Mouse (Mus musculus) layer of hippocampus, adult 18-20 months (tissue): ENCODE measurements around the gene Rasl2-9. TPM values are rescaled to one million over a fixed set of nuclear protein-coding genes. Genes with fewer than 3 reads are reported as not detected.
"Not testable (repeated sequence)": the region's sequence is repeated elsewhere in the genome, so short reads cannot be mapped to it uniquely, and the experiment has no call there.

ENCODE experiments used
- DNase-seq, 2 experiments: peaks; one replicate each; pipeline ENCODE4 v3.0.0; 2022; ENCODE audit warnings: low spot score in 2 of 2
- long read RNA-seq: library from polyadenylated mRNA; stranded (forward); transcript quantifications from one replicate; pipeline ENCODE4 v2.0.0, GENCODE M21; 2021
- total RNA-seq, 2 experiments: library from RNA; stranded (reverse); gene quantifications; 2 replicates each; pipeline ENCODE4 v1.2.3; 2021

Gene Rasl2-9
- not detected for total RNA-seq
- long read RNA-seq, result 0 reads

DNA sequence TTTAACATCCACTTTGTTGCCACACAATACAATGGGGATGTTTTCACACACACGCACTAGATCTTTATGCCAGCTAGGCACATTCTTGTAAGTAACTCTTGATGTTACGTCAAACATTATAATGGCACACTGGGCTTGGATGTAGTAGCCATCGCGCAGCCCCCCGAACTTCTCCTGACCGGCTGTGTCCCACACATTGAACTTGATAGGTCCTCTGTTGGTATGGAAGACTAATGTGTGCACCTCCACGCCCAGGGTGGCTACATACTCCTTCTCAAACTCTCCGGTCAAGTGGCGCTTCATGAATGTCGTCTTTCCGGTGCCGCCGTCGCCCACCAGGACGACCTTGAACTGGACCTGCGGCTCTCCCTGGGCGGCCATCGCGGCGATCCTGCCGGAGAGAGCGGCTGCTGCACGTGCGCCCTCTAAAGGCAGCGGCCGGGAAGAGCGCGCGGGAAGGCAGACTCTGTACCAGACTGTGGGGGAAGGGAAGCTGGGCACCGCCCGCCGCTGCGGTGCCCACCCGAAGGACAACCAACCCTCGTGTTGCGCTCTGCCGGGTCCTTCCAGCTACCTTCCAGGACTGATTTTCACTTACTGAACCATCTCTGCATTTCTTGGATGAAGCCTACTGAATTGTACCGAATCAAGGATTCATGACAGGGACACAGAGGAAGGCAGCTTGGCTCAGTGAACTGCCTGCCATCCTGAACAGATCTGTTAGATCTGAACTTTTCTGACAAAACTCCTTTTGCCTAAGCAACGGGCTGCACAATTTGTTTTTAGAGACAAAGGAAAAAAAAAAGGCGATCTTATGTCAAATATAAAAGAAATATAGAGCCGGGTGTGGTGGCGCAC, at the start of gene Rasl2-9:
TSS of gene Rasl2-9 (minus strand) at position 402 of the 858 bp plus-strand sequence.
- peak; percentile 70 to 82 for DNase-seq

DNA sequence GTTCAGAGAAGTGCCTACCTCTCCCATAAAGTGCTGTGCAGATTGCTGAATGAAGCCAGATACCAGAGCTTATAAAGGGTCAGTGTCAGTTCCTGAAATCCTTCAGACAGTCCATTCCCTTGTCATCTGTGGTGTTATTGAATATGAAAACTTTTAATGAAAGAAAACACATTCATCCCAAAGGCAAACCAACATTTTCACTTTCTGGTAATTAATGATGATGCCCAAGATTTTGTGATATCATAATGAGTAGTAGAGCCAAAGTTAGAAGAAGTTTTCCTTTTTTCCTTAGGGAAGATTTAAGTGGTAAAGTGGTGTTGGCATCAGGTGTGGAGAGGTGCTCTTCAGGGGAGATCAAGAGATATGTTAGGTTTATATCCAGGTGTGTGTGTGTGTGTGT, 23.8 kb upstream of the Rasl2-9 start, which contains the start of gene Vmn1r55:
TSS of gene Vmn1r55 (minus strand) at position 101 of the 400 bp plus-strand sequence.
- DNase-seq, result not testable (repeated sequence)

DNA sequence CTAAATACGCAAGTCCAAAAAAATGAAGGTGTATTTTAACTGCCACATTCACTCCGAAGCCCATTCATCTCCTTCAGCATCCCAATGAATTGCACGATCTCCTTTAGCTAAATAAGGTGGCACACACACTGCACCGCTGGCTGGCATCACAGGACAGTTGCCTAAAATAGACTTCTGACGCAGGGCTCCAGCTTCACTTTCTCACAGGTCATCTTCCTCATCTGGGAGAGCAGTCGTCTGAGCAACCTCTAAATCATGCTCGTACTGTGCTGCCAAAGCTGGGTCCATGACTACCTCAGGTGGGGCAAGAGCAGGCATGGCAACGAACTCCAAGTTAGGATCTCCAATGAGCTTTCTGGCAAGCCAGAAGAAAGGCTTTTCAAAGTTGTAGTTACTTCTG, 672 bp downstream of the Rasl2-9 start:
- DNase-seq, result no peak

DNA sequence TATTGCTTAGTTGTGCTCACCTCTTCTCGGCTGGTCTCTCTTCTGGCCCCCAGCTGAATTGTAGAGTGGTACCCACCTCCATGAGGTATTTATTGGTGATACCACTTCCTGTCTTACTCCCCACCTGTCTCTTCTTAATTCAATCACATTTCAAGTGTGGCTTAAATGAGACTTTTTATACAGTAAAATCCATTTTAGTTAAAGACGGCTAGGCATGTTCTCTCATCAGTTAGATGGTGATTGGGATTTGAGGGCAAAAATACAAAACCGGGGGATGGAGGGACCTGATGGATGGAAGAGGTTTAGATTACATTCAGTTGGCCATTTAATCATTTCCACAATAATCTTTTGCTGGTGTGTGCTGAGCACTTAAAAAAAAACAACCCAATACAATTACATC, 8.9 kb downstream of the Rasl2-9 start, which contains the start of gene Rfpl4:
TSS of gene Rfpl4 (minus strand) at position 101 of the 400 bp plus-strand sequence.
- DNase-seq, result no peak

DNA sequence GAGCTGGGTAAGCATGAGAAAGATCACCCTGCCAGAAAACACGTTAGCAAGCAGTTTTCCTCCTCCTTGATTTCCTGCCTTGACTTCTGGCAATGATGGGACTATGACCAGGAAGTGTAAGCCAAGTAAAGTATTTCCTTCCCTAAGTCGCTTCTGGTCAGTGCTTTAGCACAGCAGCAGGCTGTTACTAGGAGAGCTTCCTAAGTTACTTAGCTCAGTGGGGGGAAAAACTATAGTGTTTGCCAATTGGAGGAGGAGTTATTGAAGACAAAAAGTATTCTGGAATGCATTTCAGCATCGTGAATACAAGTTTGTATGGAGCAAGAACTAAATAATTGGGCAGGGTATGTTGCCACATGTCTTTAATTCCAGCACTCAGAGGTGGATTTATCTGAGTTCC, 13.0 kb downstream of the Rasl2-9 start:
- DNase-seq, result no peak

DNA sequence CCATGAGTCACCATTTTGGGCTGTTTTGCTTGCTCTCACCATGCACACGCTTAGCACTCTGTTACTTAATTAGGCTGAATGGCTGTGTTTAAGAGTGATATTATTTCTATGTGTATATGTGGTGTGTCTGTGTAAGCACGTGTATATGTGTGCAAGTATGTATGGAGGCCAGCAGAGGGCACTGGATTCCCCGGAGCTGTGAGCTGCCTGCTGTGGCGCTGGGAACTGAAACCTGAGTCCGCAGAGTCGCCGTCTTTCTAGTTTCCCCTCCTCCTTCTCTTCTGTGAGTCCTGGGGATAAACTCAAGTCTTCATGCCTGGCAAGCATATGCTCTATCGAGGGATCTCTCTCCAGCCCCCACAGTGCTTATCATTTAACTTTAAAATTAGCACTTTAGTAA, 16.4 kb downstream of the Rasl2-9 start:
- no peak for DNase-seq

GRCm38 (mm10) chr7:5108272-5108671, 17.5 kb downstream of the Rasl2-9 start:
- DNase-seq, result no peak

- DNase-seq, result no peak
Measured at GRCm38 (mm10) chr7:5102564-5102963, 23.2 kb downstream of the Rasl2-9 start.

GRCm38 (mm10) chr7:5101066-5101663, 24.6 kb downstream of the Rasl2-9 start:
- no peak for DNase-seq

DNA sequence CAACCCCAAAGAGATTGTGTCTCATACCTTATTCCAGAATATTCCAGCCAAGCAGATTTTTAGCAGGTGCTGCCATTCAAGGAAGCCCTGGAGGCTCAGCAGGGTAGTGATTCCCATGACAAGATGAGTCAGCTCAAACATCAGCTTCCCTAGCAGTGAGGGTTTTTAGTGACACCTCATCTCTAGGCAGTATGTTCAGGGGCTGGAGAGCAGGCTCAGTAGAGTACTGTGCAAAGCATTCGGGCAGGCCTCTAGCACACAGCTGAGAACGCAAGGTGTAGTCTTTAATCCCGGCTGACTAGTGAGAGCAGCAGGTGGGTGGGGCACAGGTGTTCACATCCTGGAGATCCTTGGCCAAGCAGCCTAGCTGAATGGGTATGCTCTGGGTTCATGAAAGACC, 26.0 kb downstream of the Rasl2-9 start:
- no peak for DNase-seq

DNA sequence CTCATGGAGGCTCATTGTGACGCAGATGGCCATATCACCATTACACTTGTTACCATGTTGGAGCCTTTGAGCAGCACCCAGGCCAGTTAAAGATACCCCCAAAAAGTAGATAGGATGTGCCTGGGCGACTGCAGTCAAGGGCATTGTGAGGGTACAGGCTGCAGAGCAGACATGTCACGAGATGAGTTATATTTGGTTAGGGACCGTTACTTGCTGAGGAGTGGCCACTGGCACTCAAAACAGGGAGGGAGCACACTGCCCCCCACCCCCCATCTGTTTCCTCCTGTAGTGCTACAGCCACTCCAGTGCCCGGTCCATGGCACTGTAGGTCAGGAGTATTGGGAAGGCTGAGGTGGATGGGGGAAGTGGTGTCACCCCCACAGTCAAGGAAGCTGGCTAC, 27.0 kb downstream of the Rasl2-9 start:
- no peak for DNase-seq

GRCm38 (mm10) chr7:5092831-5093510, 32.8 kb downstream of the Rasl2-9 start:
- peak in 1 of 2 experiments; percentile 60 for DNase-seq

GRCm38 (mm10) chr7:5092381-5092780, 33.4 kb downstream of the Rasl2-9 start:
- DNase-seq, result no peak

DNA sequence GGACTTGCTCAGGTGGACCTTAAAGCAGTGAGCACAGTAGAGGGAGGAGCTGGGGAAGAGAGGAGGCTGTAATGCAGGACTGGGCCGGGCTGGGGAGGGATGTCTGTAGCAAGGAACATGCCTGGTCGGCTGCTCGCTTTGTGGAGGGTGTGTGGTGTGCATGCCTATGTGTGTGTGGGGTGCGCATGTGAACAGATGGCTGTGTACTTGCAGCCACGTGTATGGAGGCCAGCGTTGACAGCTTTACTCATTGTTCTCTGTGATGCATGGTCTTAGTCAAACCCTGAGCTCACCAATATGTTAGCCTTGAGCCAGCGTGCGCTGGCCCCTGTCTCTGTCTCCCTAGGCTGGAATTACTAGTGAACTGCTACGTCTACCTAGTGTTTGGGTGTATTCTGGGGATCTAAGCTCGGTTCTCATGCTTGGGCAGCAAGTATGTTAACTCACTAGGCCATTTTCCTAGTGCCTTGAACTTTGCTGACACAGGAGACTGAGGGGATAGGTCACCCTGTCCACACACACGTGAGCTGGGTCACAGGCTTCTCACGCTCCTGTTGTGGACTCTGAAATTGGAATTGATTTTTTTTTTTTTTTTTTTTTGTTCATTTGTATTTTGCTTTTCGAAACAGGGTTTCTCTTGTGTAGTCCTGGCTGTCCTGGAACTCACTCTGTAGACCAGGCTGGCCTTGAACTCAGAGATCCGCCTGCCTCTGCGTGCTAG, 34.6 kb downstream of the Rasl2-9 start:
- peak; percentile 45 to 76 for DNase-seq

GRCm38 (mm10) chr7:5089853-5090252, 35.9 kb downstream of the Rasl2-9 start:
- DNase-seq, result no peak

- DNase-seq, result no peak
Measured at GRCm38 (mm10) chr7:5087886-5088285, 37.9 kb downstream of the Rasl2-9 start.

DNA sequence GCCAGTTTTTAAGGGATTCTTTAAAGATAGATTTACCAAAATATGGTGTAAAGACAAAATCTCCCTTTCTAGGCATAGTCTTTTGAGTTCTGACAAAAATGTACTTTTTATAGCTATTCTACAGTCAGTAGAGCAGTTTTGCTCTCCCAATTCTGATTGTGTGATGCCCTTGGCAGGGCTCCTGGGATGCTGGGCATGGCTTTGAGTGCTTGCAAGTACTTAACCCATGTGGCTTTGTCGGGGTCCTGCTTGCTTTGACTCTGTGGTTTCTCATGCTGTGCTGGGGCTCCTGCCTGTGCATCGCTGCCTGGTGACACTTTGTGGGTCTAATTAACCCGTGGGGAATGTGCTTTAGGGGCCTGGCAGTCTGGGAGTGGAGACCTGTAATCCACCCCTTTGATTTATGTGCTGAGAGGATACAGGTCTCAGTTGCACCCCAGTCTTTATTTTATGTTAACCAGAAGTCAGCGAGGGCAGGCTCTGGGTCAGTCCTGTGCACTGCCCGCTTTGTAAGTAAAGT, 38.8 kb downstream of the Rasl2-9 start:
- DNase-seq, result no peak

GRCm38 (mm10) chr7:5085512-5085911, 40.2 kb downstream of the Rasl2-9 start:
- DNase-seq, result no peak

GRCm38 (mm10) chr7:5083325-5084105, 42.2 kb downstream of the Rasl2-9 start:
- DNase-seq, result no peak

DNA sequence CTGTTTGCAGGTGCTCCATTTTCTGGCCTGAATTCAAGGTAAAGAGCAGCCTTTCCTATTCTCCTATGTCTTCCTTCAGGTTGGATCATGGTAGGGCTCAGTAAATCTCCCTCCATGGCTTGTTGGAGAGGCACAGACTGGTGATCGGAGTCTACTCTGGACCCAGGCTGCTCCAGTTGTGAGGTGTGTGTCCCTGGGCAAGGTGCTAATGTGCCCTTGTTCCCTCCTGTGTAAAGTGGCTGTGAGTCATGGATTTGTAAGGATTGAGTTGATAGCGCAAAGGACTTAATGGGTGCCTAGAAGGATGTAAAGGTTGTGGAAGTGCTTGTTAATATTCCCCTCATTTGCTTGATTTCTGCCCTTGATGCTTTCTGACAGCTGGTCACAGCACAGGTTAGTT, 43.8 kb downstream of the Rasl2-9 start:
- DNase-seq, result no peak
